Mouse (Mus musculus): Measurements from ENCODE around the gene Kcne3.

- no peak for TF ChIP-seq POU5F1 (IDR thresholded peaks at IDR 0.05; ENCODE audit: borderline replicate concordance, low read length)
- no peak for TF ChIP-seq CTCF (conservative IDR thresholded peaks at IDR 0.05; ENCODE audit: low read length)
Observed at GRCm38 (mm10) chr7:100215116-100215732, 38.9 kb downstream of the Kcne3 start.

Measured in E14TG2a.4 (cell line).